Mouse (Mus musculus) left cerebral cortex, adult 8-10 months (tissue): ENCODE measurements around the gene Mamdc2. TPM values are rescaled to one million over a fixed set of nuclear protein-coding genes. Genes with fewer than 3 reads are reported as not detected.
"Not testable (repeated sequence)": the region's sequence is repeated elsewhere in the genome, so short reads cannot be mapped to it uniquely, and the experiment has no call there.

Source experiments
- DNase-seq, 2 experiments: peaks; one replicate each; pipeline ENCODE4 v3.0.0; 2022; ENCODE audit warnings: low spot score in 2 of 2
- total RNA-seq, 4 experiments: library from RNA; stranded (reverse); gene quantifications; 2 replicates each; pipeline ENCODE4 v1.2.4; 2022

Mamdc2 gene
- total RNA-seq: 1 to 10 TPM in 3 of 4 experiments, under 1 TPM in 1; 0.80 to 2.4 (median 1.3) TPM

DNA sequence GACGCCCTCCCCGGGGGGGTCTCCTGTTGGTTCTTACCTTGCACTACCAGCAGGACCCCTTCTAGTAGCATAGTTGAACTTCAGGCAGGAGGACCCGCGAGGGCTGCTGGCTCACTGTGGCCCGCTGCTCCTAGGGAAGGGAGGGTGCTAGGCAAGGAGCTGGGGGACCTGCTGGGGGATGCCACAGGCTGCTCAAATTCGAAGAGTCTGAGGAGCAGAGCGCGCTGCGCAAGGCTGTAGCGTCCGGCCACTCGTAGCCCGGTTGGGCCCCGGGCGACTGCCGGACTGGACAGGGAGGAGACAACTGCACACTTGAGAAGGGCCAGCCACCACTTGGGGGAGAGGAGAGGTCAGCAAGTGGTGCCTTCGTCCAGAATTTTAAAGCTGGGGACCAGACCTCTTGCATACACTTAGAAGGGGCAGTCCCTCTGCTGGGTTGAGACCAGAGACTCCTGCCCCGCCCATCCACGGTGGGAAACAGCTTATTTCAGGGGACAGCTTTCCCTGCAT lies at the start of gene Mamdc2:
Mamdc2 (minus strand) TSS at position 455 of the 510 bp plus-strand sequence.
- no peak for DNase-seq

DNA sequence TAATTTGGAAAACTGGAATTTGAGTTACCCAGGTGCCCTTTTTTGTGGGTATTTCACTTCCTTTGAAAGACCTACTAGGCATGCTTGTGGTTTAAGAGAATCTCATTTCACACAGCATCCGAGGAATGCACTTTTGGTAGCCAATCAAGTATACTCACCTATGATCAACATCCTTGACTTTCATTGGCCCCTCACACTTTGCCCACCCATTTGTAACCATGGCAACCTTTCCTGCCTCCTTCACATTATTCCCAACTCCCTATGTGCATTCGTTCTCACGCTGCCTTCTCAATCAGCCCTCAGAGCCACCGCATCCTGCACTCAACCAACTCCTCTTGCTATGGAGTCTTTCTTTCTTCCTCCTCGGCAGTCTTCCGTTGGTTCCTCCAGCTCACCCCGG lies 49.8 kb upstream of the Mamdc2 start:
- no peak for DNase-seq

DNA sequence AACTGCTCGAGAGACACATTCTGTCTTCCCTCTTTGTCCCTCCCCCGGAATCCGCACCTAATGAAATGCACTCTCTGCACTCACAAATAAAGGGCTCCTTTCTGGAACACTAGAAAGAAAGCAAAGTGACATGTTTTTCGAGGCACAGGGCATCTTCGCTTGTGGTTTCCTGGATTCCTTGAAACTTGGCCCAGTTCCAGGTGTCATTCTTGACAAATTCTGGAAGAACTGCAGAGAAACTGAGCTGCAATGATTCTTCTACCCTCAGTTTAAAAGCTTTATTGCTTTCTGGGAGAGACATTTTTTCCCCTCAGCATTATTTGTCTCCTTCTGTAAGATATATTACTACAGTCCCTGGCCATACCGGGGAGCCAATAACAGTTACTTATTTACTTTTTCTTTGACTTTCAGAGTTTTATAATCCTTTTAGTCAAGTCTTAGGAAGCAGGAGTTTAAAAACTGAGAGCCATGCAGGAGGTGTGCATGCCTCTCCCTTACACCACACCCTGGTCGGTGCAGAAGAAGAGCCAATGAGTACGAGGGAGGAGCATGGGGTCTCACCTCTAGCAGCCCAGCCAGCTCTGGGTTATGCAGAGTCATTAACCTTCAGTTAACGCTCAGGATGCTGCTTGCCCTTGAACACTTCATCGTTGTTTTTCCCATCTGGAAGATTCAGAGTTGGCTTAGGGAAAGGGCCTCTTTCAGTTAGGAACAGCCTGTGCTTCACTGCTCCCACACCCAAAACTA lies 49.1 kb upstream of the Mamdc2 start:
- DNase-seq: no peak

DNA sequence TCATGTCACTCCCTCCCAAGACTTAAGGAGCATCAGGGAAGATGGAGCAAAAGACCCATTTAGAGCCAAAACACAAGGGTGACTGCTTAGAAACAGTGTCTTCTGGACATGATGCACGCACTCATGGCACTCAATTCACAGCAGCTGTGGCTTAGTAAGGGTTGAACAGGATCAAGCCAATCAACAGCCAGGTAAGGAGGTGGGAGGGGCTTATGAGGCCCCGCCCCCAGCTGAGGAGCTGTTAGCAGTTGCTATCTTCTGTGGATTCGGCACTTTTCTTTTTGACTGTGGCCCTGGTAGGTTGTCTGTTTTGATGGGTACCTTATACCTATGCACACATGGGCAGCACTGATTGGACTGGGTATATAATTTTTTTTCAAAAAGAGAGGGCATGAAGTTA lies 48.3 kb upstream of the Mamdc2 start:
- no peak for DNase-seq

DNA sequence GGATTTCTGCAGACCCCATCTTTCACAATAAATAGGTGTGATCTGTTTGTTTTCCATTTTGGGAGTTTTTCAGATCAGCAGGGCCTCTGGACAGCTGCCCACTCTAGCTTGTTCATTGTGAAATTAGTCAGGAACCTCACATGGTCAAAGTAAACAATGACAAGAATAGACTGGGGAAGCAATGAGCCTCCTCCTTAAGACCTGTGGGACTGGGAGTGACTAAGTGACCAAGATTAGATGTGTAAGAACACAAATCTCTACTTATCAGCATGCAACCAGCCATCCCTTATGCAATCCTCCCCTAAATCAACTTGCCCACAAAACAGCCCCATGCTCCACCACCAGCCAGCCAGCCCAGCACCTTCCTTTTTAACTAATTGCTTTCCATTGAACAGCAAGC lies 44.4 kb upstream of the Mamdc2 start:
- DNase-seq: no peak

DNA sequence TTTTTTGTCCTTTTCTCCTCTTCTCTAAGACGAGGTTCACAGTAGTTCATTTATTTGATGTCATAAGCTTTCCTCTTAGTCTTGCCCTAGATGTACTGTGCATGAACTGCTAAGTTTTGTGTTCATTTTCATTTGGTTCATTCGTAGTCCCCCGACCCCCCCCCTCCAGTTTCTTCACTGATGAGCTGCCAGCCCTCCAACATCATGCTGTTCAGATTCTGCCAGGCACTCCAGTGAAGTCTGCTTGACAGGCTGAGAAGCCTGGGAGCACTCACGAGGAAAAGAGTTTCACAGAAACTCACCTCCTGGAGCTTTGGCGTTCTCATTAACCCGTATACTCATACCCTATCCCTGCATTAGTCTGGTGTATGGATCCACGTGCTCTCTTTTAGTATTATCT lies 42.5 kb upstream of the Mamdc2 start:
- DNase-seq: not testable (repeated sequence)

DNA sequence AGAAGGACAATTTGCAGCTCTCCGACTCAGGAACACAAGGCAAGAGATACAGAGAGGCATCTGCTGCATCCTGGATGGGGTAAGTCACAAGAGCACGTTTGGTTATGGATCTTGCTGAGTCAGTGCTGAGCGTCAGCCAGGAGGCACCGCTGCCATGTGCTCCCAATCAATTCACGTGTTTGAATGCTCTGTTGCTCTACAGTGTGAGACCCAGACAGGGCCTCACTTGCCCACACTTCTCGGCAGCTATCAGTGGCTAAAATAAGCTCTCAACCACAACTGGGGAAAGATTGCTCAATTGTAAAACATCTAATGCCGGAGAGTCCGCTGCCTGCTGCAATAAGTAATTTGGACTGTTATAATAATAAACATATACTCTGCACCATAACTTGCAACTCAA lies 41.5 kb upstream of the Mamdc2 start:
- no peak for DNase-seq

DNA sequence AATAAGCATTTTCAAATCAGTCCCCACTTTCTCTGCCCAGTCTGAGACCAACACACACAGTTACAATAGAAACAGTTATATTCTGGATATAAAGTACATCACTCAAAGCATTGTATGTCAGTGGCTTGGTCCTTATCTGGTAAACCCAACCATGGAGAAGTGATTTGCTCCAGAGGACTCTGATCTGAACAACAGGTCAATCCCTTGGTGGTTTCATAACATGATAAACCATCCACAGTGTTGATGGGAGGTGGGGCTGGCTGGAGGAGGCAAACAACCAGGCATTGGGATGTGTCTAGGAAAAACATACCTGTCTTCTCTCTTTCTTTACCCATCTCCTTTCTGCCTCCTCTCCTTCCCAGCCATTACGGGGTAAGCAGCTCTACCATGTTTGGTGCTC lies 39.2 kb upstream of the Mamdc2 start:
- no peak for DNase-seq

DNA sequence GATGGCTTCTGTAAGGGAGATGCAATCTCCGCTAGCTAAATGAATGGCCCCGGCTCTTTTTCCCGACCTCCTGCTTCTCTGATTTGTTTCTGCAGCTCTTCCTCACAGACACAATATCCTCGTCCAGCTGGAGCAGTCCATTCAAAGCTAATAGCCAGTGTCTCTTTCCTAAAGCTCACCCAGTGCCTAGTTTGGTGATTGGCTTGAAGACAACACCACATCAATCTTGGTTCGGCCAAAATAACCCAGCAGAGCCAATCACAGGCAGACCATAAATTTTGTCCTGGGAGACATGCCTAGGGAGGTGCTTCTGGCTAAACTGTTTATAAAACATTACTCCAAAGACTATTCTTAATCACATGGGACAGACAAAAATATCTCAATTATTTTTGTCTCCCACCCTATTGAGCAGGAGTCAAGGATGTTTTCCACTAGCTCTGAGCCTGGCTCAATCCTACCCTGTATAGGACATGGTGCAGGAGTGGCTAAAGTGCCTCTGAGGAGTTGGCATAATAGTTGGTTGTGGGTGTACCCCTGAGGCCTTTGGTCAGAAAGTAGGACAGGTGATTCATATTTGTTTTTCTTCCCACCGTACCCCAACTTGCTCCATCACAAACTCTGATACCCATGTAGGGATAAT lies 38.5 kb upstream of the Mamdc2 start:
- no peak for DNase-seq

DNA sequence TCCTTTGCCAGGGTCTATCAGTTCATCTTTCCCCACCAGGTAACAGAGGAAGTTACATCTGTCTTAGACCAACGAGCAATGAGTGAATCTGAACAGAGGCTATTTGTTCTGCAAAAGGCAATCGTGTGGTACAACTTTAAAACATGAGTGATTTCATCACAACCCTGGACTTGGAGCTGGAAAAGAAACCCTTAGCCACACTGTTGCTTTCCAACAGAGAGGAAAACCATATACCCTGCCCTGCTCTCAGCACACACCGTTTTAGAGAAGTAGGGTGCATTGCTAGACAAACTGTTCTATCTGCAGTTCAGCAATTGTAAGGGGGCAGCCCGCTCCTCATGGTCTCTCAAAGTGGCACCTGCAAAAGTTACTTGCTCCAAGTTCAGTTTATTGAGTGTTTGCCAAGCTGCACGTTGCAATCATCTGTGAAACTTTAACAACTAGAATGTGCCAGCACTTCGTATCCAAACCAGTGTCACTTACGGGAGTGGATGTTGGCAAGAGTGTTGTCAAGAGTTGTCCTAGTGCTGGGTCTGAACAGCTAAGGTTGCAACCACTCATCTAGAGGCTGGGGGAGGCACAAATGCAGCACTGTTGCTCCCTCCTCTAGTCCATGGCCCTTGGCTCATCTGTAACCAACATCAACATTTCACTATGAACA lies 37.8 kb upstream of the Mamdc2 start:
- DNase-seq: no peak

DNA sequence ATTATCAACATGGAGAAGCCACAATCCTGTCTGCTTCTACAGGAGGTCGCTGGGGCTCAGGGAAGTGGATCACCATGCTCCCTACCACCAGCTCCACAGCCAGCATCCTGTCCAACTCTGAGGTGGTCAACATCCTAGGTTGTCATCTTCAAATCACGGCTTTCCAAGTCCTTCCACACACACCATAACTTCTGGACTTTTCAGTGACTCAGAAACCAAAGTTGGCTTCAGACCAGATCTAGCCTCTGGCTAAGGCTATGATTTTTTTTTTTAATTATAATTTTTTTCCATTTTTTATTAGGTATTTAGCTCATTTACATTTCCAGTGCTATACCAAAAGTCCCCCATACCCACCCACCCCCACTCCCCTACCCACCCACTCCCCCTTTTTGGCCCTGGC lies 34.3 kb upstream of the Mamdc2 start:
- not testable (repeated sequence) for DNase-seq

DNA sequence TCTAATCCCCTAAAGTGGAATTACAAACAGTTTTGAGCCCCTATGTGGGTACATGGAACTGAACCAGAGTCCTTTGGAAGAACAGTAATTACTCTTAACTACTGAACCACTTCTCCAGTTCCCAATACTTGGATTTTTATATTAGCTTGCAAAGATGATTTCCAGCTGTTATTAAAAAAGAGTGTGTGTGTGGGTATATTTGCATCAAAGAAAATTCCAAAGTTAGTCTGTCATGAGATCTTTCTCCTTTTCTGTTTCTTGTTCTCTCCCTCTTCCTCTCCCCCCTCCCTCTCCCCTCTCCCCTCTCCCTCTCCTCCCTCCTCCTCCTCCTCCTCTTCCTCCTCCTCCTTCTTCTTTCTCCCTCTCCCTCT lies 31.3 kb upstream of the Mamdc2 start:
- no peak for DNase-seq

DNA sequence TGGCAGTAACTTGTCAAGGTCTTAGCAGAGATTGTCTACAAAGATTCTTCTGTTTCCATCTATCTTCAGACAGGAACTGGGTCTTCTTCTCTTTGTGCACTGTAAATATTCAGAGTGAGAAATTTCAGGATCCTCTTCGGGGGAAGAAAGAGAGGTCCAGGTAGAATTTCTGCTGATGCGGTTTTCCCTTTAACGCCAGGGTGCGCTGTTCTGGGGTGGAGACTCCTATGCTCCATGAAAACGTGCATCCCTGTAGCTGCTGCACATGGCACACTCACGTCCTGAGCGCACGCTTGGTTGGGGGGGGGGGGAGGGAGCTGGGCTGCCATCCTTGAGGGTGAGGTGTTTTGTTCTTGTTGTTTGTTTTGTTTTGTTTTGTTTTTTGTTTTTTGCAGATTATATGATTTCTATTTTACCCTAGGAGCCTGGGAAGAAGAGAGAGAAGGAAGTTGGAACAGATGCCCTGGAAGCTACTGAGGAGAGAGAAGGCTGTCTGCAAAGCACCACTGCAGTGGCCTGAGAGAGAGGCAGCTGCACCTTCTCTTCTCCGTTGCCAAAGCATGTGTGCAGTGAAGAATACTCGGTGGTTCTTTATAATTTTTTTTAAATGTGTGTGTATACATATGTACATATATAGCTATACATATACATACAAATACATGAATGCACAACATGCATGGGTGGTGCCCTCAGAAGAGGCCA lies 30.8 kb upstream of the Mamdc2 start:
- DNase-seq: no peak

DNA sequence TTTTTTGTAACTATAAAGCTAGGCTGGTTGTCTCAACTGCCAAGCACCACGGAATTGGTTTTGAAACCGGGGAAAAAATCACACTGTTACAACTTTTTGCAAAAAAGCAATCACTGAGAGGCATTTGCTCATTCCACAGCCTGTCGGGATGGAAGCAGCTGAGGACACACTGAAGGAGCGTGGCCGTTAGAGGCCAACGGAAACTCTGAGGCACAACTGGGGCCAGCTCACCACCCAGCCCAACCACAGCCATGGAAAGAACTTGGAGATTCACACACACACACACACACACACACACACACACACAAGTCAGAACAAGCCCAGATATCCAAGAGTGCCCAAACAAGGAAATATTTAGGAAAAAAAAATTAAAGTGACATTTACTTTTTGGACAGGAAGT lies 29.6 kb upstream of the Mamdc2 start:
- DNase-seq: no peak

DNA sequence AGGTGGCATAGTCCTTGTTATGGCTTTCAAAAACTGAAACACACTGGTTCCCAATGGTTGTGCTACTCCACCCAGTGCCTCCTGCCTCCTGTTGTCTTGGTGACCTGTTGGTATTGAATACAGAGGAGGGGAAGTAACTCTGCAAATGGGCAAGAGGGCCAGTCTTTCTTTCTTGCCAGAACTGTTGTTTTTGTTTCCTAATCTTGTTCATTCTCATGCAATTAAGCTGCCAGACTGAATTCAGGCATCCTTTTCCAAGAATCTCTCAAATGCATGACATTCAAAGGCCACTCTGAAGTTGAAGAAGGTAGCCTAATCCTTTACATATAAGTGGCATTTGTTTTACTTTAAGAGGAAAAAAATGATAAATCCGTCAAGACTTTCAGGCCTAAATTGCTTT lies 19.6 kb upstream of the Mamdc2 start:
- DNase-seq: no peak

DNA sequence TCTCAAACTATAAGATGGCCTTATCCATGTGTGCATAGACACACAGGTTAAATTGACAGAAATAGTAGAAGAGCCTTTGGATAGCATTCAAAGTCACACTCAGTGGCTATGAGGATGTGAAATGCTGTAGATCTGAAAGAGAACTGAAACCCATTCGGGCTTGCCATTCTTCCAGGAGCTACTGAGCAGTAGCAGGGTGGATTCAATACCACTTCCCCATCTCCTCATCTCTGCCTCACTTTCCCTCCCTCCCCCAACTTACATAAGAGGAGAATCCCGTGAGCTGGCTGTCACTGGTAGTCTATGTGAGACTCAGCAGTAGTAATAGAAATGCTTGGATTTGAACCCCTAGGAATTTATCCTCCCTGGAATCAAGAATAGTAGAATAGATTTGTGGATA lies 18.8 kb upstream of the Mamdc2 start:
- DNase-seq: no peak

DNA sequence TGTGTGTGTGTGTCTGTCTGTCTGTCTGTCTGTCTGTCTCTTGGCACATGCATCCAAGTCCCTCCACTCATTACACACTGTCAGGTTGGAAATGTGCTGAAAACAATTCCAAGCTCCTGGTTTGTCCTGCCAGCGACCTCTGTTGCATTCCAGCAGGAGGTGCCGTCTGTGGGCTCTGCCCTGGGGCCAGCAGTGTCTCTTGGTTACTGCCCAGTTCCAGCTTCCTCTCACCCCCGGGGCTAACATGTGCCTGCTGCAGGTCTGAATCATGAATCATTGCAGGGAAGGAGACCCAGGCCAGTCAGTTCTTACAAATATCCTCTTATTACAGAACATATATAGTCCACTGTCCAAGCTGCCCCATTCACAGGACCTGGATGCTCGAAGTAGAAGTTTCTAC lies 9.2 kb upstream of the Mamdc2 start:
- no peak for DNase-seq

DNA sequence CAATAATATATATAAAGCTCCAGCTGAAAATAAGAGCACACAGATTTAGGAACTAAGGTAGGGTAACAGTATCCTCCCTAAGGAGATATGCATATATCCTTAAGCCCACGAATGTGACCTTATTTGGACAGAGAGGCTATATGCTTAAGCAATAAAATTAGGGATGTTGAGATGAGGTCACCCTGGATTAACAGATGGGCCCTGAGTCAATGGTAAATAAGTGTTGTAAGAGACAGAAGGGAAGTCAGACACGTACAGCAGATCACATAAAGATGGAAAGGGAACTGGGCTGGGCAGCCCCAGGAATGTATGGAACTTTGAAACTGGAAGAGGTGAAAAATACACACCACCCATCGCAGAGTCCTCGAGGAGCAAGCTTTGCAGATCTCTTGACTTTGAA lies 3.1 kb upstream of the Mamdc2 start:
- no peak for DNase-seq

DNA sequence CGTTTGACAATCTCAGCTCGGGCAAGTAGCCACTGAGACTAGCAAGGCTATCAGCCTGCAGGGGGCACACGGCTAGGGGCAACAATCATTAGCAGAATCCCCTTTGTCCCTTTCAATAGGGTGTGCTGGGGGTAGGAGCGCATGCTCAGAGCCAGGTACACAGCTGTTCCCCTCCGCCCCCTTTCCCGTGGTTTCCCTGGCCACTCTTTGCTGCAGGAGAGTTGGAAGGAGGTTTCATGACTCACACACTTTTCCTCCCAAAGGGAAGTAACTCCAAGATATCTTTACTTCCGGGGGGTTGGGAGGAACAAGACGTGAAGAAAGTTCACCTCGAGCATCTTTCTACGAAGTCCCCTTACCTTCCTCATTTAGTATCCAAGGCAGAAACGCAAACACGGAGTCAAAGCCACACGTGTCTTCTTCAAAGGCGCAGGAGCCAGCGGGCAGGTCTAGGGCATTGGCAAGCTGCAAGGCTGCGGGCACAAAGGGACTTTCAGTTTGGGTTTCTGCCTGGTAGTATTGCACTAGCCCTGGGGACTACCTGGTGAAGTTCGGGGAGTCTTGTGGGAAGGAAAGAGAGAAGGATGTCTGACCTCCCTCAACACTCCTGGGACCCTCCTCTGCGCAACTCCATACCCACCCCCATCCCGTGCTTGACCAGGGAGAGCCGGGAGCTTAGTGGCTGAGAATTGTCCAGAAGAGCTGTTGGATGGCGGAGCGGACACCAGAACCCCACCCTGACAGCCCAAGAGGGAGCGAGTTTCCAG lies 838 bp downstream of the Mamdc2 start:
- peak in 1 of 2 experiments; percentile 22 for DNase-seq

DNA sequence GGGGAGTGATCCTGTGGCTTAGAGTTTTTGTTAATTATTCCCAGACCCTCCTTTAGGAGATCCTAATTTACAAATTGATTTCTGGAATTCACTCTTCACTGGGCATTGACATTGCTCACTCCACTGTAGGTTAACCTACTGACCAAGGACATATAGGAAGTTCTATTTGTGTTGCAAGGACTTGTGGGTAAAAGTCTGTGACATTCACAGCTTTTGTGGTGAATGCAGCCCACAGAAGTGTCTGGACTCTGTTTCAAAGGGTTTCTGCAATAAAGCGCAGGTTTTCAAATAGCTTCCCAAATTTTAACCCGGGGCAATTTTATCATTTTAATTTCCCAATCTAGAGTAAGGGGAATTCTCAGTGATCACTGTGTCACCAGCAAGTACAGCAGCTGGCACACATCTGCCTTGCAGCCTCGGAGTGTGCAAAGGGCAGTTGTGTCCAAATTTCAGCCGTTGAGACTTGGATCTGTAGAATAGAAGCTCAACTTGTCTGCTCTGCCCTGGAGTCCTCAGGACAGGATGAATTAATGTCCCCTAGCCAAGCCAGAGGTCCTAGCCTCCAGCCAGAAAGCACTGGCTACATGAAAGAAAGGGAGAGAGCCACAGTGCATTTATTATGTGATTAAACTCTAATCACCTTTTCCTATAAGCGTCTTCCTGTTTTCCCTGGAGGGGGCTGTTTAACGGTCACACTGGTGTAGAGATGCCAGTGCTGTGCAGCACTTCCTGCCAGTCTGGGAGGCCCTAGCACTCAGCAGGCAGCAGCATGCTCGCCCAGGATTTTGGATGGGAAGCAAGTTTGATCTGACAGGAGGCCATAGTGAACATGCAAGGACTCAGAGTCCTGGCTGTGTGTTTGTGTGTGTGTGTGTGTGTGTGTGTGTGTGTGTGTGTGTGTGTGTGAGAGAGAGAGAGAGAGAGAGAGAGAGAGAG lies 3.1 kb downstream of the Mamdc2 start:
- no peak for DNase-seq
